27 mouse cellular contexts compared by ENCODE assay signal in genomic region chr17:78437161-78437560, GRCm38 (mm10). TPM values are rescaled to one million over a fixed set of nuclear protein-coding genes. Genes with fewer than 3 reads are reported as not detected.
DNase-seq lines count a peak whose midpoint lies in the region; ATAC-seq lines count a peak whose summit lies in the region.
"Had no signal": no experiment of that assay in that cellular context is flagged by ENCODE, and none has a peak within 500 bp of the region (broad histone marks: within the 10 kb centered on the region; RNA-seq: fewer than 3 reads in every experiment).

No protein-coding gene starts in this region.

- no peaks in the 10 kb centered on the region for H3K4me1 ChIP-seq in liver, embryonic 11.5 days (replicated peaks; ENCODE audit: control insufficient read depth, insufficient read depth, low read length)
- H3K4me1 ChIP-seq: embryonic facial prominence, embryonic 13.5 days; forebrain, embryonic 10.5 days; forebrain, embryonic 15.5 days; kidney, embryonic 15.5 days; limb, embryonic 12.5 days; liver, embryonic 12.5 days; stomach, embryonic 15.5 days had no signal

- H3K9ac ChIP-seq in liver, embryonic 11.5 days (ENCODE audit: low read depth, low read length), result no peak overlapping the region
- H3K9ac ChIP-seq: embryonic facial prominence, embryonic 13.5 days; forebrain, embryonic 15.5 days; kidney, embryonic 15.5 days; limb, embryonic 12.5 days; liver, embryonic 12.5 days; stomach, embryonic 15.5 days had no signal

- H3K27me3 ChIP-seq in liver, embryonic 11.5 days (replicated peaks; ENCODE audit: control insufficient read depth, insufficient read depth, low read length), result no peaks in the 10 kb centered on the region
- H3K27me3 ChIP-seq: embryonic facial prominence, embryonic 13.5 days; forebrain, embryonic 15.5 days; kidney, embryonic 15.5 days; limb, embryonic 12.5 days; liver, embryonic 12.5 days; stomach, embryonic 15.5 days had no signal

- 87% methylated on average over 4 of the region's 4 CpGs for WGBS in liver, embryonic 11.5 days

- DNase-seq in cerebellum, adult 11 months, result peak; percentile 41
- peak; percentile 59 to 69 for DNase-seq in cerebellum, adult 18-20 months
- DNase-seq in cerebellum, postnatal 10 days, result peak; percentile 13 to 22
- DNase-seq in gastrocnemius, postnatal 14 days, result peak; percentile 24
- DNase-seq in liver, embryonic 11.5 days (ENCODE audit: low spot score), result no peak
- DNase-seq in embryo, embryonic 10.5 days (ENCODE audit: low spot score), result no peak
- DNase-seq in spleen, adult 18-20 months, result no peak
- DNase-seq: adrenal gland, postnatal 25 days; B cell, adult 2 months; embryo, embryonic 11 days; kidney, adult 18-20 months; kidney, postnatal 25 days; lung, adult 18-20 months; midbrain, embryonic 14.5 days; thymus, adult 18-20 months; thymus, postnatal 25 days had no signal

- H3K36me3 ChIP-seq in liver, embryonic 11.5 days (ENCODE audit: control insufficient read depth, insufficient read depth, low read length), result no peaks in the 10 kb centered on the region
- H3K36me3 ChIP-seq: embryonic facial prominence, embryonic 13.5 days; forebrain, embryonic 10.5 days; forebrain, embryonic 15.5 days; kidney, embryonic 15.5 days; limb, embryonic 12.5 days; liver, embryonic 12.5 days; stomach, embryonic 15.5 days had no signal

- intact Hi-C loops in gastrocnemius, postnatal 14 days (cut with DNase I; ENCODE audit: low total_unique reads), result no loop called here

- no peak overlapping the region for H3K4me2 ChIP-seq in liver, embryonic 11.5 days
- H3K4me2 ChIP-seq: embryonic facial prominence, embryonic 13.5 days; forebrain, embryonic 15.5 days; kidney, embryonic 15.5 days; limb, embryonic 12.5 days; liver, embryonic 12.5 days; stomach, embryonic 15.5 days had no signal

- no peak overlapping the region for H3K4me3 ChIP-seq in liver, embryonic 11.5 days (ENCODE audit: low read depth, low read length)
- H3K4me3 ChIP-seq: embryonic facial prominence, embryonic 13.5 days; forebrain, embryonic 10.5 days; forebrain, embryonic 15.5 days; kidney, embryonic 15.5 days; left cerebral cortex, adult 2 months; limb, embryonic 12.5 days; liver, embryonic 12.5 days; stomach, embryonic 15.5 days had no signal

- ATAC-seq in liver, embryonic 11.5 days (replicated peaks; ENCODE audit: low FRiP score), result no peak
- ATAC-seq: forebrain, embryonic 15.5 days; hindbrain, embryonic 16.5 days; liver, embryonic 12.5 days; lung, postnatal 0 days had no signal

- no peaks in the 10 kb centered on the region for H3K9me3 ChIP-seq in liver, embryonic 11.5 days (ENCODE audit: control insufficient read depth, low read length)
- H3K9me3 ChIP-seq: embryonic facial prominence, embryonic 13.5 days; forebrain, embryonic 10.5 days; forebrain, embryonic 15.5 days; kidney, embryonic 15.5 days; limb, embryonic 12.5 days; liver, embryonic 12.5 days; stomach, embryonic 15.5 days had no signal

- H3K27ac ChIP-seq in liver, embryonic 11.5 days (ENCODE audit: low read depth, low read length), result no peak overlapping the region
- H3K27ac ChIP-seq: embryonic facial prominence, embryonic 13.5 days; forebrain, embryonic 10.5 days; forebrain, embryonic 15.5 days; kidney, embryonic 15.5 days; left cerebral cortex, adult 2 months; limb, embryonic 12.5 days; liver, embryonic 12.5 days; macrophage; stomach, embryonic 15.5 days had no signal

RNA-seq across cellular contexts. Expression of gene Fez2, which starts 19.2 kb away (rescaled TPM):
- total RNA-seq in gastrocnemius, postnatal 14 days (2021), result 10 to 100 TPM; 47.3 to 48.8 TPM
- polyA plus RNA-seq in liver, embryonic 11.5 days (2014; fragmentation: Nextera tagmentation; extraction: Ambion mirVana), result 30.9 and 33.3 TPM in 2 replicates

Comparison
In these comparisons a context has a peak if more than half of its experiments do, and no peak if none do; other contexts are left out.
1. DNase-seq: peak in cerebellum, adult 11 months (single experiment), cerebellum, adult 18-20 months (2 of 2), cerebellum, postnatal 10 days (2 of 2) and gastrocnemius, postnatal 14 days (single experiment); none in liver, embryonic 11.5 days (single experiment), embryo, embryonic 10.5 days (single experiment) and spleen, adult 18-20 months (0 of 2).